Mouse (Mus musculus) limb, embryonic 14.5 days (tissue): ENCODE results near the gene Hnrnph1. TPM values are rescaled to one million over a fixed set of nuclear protein-coding genes. Genes with fewer than 3 reads are reported as not detected.
A peak's percentile ranks its signal among the peaks of the same experiment; 100 is the strongest.

Source experiments
- ATAC-seq: fragments of 200-750 bp; cut with Nextera tagmentation; 2 replicates; pipeline ENCODE4 v1.8.0; 2017; ENCODE audit warnings: low read depth, moderate number of reproducible peaks, moderate TSS enrichment; ENCODE audit not compliant: low FRiP score
- DNase-seq: peaks from one replicate; pipeline ENCODE4 v3.0.0-alpha.2; 2015; ENCODE audit warnings: low spot score
- H3K27ac ChIP-seq: fragments of 300-500 bp; sonication (generic); replicated peaks from 2 replicates; pipeline ENCODE4 v1.5.1; 2014; ENCODE audit warnings: low read depth, mild to moderate bottlenecking, low read length, moderate library complexity, mixed read lengths
- H3K27me3 ChIP-seq: fragments of 300-500 bp; sonication (generic); 2 replicates; pipeline ENCODE4 v1.6.1; 2014; ENCODE audit warnings: low read length, mixed read lengths; ENCODE audit not compliant: control insufficient read depth, insufficient read depth
- H3K36me3 ChIP-seq: fragments of 300-500 bp; sonication (generic); 2 replicates; pipeline ENCODE4 v1.6.1; 2014; ENCODE audit warnings: mild to moderate bottlenecking, low read length, moderate library complexity, mixed read lengths; ENCODE audit not compliant: control insufficient read depth, insufficient read depth
- H3K4me1 ChIP-seq: fragments of 300-500 bp; sonication (generic); 2 replicates; pipeline ENCODE4 v1.6.1; 2014; ENCODE audit warnings: antibody characterized with exemption, low read length, mixed read lengths; ENCODE audit not compliant: control insufficient read depth, insufficient read depth
- H3K4me2 ChIP-seq: fragments of 300-500 bp; sonication (generic); replicated peaks from 2 replicates; pipeline ENCODE4 v1.6.1; 2014; ENCODE audit warnings: low read depth, mild to moderate bottlenecking, low read length, moderate library complexity; ENCODE audit not compliant: severe bottlenecking
- H3K4me3 ChIP-seq: fragments of 300-500 bp; sonication (generic); replicated peaks from 2 replicates; pipeline ENCODE4 v1.5.1; 2014; ENCODE audit warnings: low read length
- H3K9ac ChIP-seq: fragments of 300-500 bp; sonication (generic); 2 replicates; pipeline ENCODE4 v1.6.1; 2014; ENCODE audit warnings: mild to moderate bottlenecking, low read depth, low read length, moderate library complexity; ENCODE audit not compliant: severe bottlenecking
- H3K9me3 ChIP-seq: fragments of 300-500 bp; sonication (generic); 2 replicates; pipeline ENCODE4 v1.6.1; 2016; ENCODE audit warnings: low read length; ENCODE audit not compliant: control insufficient read depth
- POLR2A ChIP-seq: fragments of 200-500 bp; IDR thresholded peaks from 2 replicates; pipeline ENCODE4 v1.8.0; 2012; ENCODE audit warnings: inconsistent platforms, mild to moderate bottlenecking, moderate library complexity, borderline replicate concordance; ENCODE audit not compliant: insufficient read depth, insufficient read length; ENCODE audit errors: extremely low read depth
- WGBS: fragments of 180-500 bp; shearing (Covaris S2); extraction: QIAGEN DNeasy Blood & Tissue Kit; methylation state at CpG from one replicate; pipeline ENCODE4 v1.1.7; 2014; 5-methylcytosine and 5-hydroxymethylcytosine counted together
- polyA plus RNA-seq, 2 experiments: library from polyadenylated mRNA; depleted of rRNA in 1 of 2; stranded (reverse) in 1 of 2; unstranded in 1 of 2; fragments of >200 nt; fragmentation: Nextera tagmentation in 1 of 2; extraction: Ambion mirVana in 1 of 2; gene quantifications; 2 replicates each; pipeline versions ENCODE4 v1.2.1 to v1.2.3; 2012 to 2014

Gene Hnrnph1
- polyA plus RNA-seq (2012; rRNA removed) = 769 and 778 TPM in 2 replicates
- 453 and 466 TPM in 2 replicates for polyA plus RNA-seq (2014; fragmentation: Nextera tagmentation; extraction: Ambion mirVana)

GRCm38 (mm10) chr11:50376911-50377891 lies at the start of gene Hnrnph1:
Hnrnph1 (plus strand) TSS chr11:50376990.
- Histone ChIP-seq H3K9ac (peak within 1 kb of the TSS; percentile 97), H3K27ac (peak within 1 kb of the TSS; percentile 99), H3K9me3 (no peaks in the 10 kb centered on the region), H3K4me1 (peaks cover 20% of the 10 kb centered on the region), H3K27me3 (no peaks in the 10 kb centered on the region), H3K4me2 (peak within 1 kb of the TSS; percentile 86), H3K36me3 (peaks cover 28% of the 10 kb centered on the region), H3K4me3 (peak within 1 kb of the TSS; percentile 63)
- DNase-seq (peak; percentile 99), ATAC-seq (peak; percentile 93)
- WGBS = under 1% methylated on average over 75 of the region's 76 CpGs
- TF ChIP-seq POLR2A = peak; percentile 99; the same call in 1 of the 2 replicates

- H3K27ac ChIP-seq = no peak overlapping the region
Observed at GRCm38 (mm10) chr11:50328075-50328625, 48.6 kb upstream of the Hnrnph1 start.

DNA sequence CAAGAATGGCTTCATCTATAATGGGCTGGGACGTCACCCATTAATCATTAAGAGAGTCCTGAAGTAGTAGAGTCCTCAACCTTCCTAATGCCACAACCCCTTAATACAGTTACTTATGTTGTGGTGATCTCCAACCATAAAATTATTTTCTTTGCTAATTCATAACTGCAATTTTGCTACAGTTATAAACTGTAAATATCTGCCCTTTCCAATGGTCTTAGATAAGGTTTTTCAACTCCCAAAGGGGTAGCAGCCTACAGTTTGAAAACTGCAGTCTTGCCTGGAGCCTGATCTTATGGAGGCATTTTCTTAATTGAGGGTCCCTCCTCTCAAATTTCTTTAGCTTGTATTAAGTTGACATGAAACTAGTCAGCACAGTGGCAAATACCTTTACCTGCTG lies 47.4 kb upstream of the Hnrnph1 start:
- Histone ChIP-seq H3K36me3 (no peaks in the 10 kb centered on the region), H3K9ac (no peak overlapping the region), H3K4me2 (no peak overlapping the region), H3K9me3 (no peaks in the 10 kb centered on the region), H3K27me3 (no peaks in the 10 kb centered on the region), H3K27ac (no peak overlapping the region), H3K4me3 (no peak overlapping the region), H3K4me1 (peaks cover 7% of the 10 kb centered on the region)
- ATAC-seq (no peak), DNase-seq (no peak)
- TF ChIP-seq POLR2A = no peak
- WGBS = 94% methylated on average over 1 of the region's 1 CpGs

More at GRCm38 (mm10) chr11:50328075-50328625, 48.6 kb upstream of the Hnrnph1 start:
- no peaks in the 10 kb centered on the region for H3K9me3 ChIP-seq
- ATAC-seq (no peak), DNase-seq (no peak)
- peaks cover 16% of the 10 kb centered on the region for H3K4me1 ChIP-seq
- H3K4me2 ChIP-seq = no peak overlapping the region
- no peaks in the 10 kb centered on the region for H3K36me3 ChIP-seq
- no peak overlapping the region for H3K4me3 ChIP-seq
- no peaks in the 10 kb centered on the region for H3K27me3 ChIP-seq
- 92% methylated on average over 3 of the region's 3 CpGs for WGBS
- H3K9ac ChIP-seq = no peak overlapping the region
- TF ChIP-seq POLR2A = no peak

- WGBS = 81% methylated on average over 3 of the region's 3 CpGs
- no peaks in the 10 kb centered on the region for H3K36me3 ChIP-seq
- no peak for ATAC-seq
- H3K9me3 ChIP-seq = no peaks in the 10 kb centered on the region
- no peak overlapping the region for H3K9ac ChIP-seq
- no peak overlapping the region for H3K4me2 ChIP-seq
- H3K4me3 ChIP-seq = no peak overlapping the region
- H3K4me1 ChIP-seq = no peaks in the 10 kb centered on the region
- no peak for TF ChIP-seq POLR2A
- H3K27ac ChIP-seq = no peak overlapping the region
- no peaks in the 10 kb centered on the region for H3K27me3 ChIP-seq
- DNase-seq = no peak
Observed at GRCm38 (mm10) chr11:50333181-50333580, 43.6 kb upstream of the Hnrnph1 start.

- H3K27me3 ChIP-seq = no peaks in the 10 kb centered on the region
- DNase-seq (no peak), ATAC-seq (no peak)
- WGBS = 50% methylated on average over 1 of the region's 1 CpGs
- no peaks in the 10 kb centered on the region for H3K9me3 ChIP-seq
- no peaks in the 10 kb centered on the region for H3K4me1 ChIP-seq
- no peak overlapping the region for H3K27ac ChIP-seq
- no peak overlapping the region for H3K4me2 ChIP-seq
- no peaks in the 10 kb centered on the region for H3K36me3 ChIP-seq
- no peak overlapping the region for H3K9ac ChIP-seq
- no peak for TF ChIP-seq POLR2A
- no peak overlapping the region for H3K4me3 ChIP-seq
Observed at GRCm38 (mm10) chr11:50336126-50336525, 40.7 kb upstream of the Hnrnph1 start.
